Mouse (Mus musculus): ENCODE results near the gene Olfr611. TPM values are rescaled to one million over a fixed set of nuclear protein-coding genes. Genes with fewer than 3 reads are reported as not detected.
"Not testable (repeated sequence)": the region's sequence is repeated elsewhere in the genome, so short reads cannot be mapped to it uniquely, and the experiment has no call there.

Olfr611 gene
- not detected in 2 replicates for polyA plus RNA-seq (2015; fragmentation: Nextera tagmentation; extraction: Ambion mirVana)

DNA sequence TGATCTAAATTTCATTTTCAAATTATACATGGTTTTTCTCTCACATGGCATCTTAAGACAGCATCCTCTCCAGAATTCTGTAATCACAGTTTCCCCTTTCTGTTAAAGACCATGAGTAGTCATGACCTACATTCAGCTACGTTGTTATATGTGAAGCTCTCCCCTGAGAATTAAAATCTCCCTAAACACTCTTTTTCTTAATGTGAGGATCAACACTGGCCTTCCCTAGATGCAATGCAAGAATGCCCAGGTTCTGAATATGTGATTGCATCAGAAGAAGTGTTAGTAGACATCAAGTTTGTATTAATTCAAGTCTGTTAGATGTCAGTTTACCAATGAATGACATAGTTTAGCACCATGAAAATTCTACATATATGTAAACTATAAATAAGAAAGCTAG is at the start of gene Olfr611:
Gene Olfr611, minus strand, starts transcription at position 101 of the 400 bp plus-strand sequence.
- 77% methylated on average over 1 of the region's 1 CpGs for WGBS
- H3K4me3 ChIP-seq (ENCODE audit: low read length); H3K27me3 ChIP-seq (replicated peaks; ENCODE audit: control insufficient read depth, insufficient read depth, low read length); ATAC-seq; H3K4me2 ChIP-seq (ENCODE audit: low read depth, low read length); H3K27ac ChIP-seq (ENCODE audit: low read length); H3K9me3 ChIP-seq (ENCODE audit: control insufficient read depth, low read length); H3K9ac ChIP-seq (ENCODE audit: low read depth, low read length); H3K4me1 ChIP-seq (ENCODE audit: control insufficient read depth, insufficient read depth, low read length); H3K36me3 ChIP-seq (ENCODE audit: control insufficient read depth, insufficient read depth, low read length): not testable (repeated sequence)

DNA sequence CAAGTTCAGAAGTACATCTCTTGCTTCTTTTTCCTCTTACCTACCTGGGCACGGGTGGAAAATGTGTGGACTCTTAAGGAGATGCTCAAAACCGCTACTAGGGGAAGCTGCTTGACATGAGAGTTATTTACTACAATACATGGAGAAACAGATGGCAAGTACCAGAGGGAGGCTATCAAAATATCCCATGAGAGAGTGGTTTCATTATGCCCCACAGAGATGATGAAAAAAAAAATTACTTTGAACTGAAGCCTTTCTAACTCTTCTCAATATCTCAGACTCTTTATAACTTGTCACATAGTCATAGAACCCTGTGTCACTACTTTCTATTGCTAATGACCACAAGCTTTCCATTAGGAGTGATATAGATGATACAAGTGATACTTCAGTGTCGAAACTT is 48.4 kb upstream of the Olfr611 start, which contains the start of gene Olfr616:
Gene Olfr616, minus strand, starts transcription at position 101 of the 400 bp plus-strand sequence.
- Histone ChIP-seq H3K4me3 (ENCODE audit: low read length) (no peak within 1 kb of the TSS), H3K4me2 (ENCODE audit: low read depth, low read length) (no peak within 1 kb of the TSS), H3K4me1 (ENCODE audit: control insufficient read depth, insufficient read depth, low read length) (no peaks in the 10 kb centered on the region), H3K27ac (ENCODE audit: low read length) (no peak within 1 kb of the TSS), H3K9me3 (ENCODE audit: control insufficient read depth, low read length) (no peaks in the 10 kb centered on the region), H3K27me3 (replicated peaks; ENCODE audit: control insufficient read depth, insufficient read depth, low read length) (no peaks in the 10 kb centered on the region), H3K36me3 (ENCODE audit: control insufficient read depth, insufficient read depth, low read length) (no peaks in the 10 kb centered on the region), H3K9ac (ENCODE audit: low read depth, low read length) (no peak within 1 kb of the TSS)
- no peak for ATAC-seq
- 82% methylated on average over 3 of the region's 3 CpGs for WGBS

DNA sequence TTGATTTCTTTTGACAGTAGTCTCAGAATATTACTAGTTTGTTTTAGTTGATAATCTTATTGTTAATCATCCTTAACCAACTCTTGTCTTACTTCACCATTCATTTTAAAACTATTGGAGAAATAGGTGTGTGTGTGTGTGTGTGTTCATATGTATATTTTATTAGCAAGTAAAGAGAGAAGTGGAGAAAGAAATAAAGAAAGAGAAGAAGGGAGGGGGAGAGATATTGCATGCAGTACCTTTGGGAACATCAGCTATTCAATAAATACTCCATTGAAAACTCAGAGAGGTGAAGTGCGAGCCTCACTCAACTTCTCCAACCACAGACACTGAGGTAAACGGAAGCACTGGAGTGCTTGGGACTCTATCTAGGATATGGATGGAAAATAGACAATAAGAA is 35.1 kb upstream of the Olfr611 start, which contains the start of gene Olfr615:
Gene Olfr615, plus strand, starts transcription at position 301 of the 400 bp plus-strand sequence.
- Histone ChIP-seq H3K4me3 (ENCODE audit: low read length) (no peak within 1 kb of the TSS), H3K4me2 (ENCODE audit: low read depth, low read length) (no peak within 1 kb of the TSS), H3K36me3 (ENCODE audit: control insufficient read depth, insufficient read depth, low read length) (no peaks in the 10 kb centered on the region), H3K27me3 (replicated peaks; ENCODE audit: control insufficient read depth, insufficient read depth, low read length) (no peaks in the 10 kb centered on the region), H3K9ac (ENCODE audit: low read depth, low read length) (no peak within 1 kb of the TSS), H3K4me1 (ENCODE audit: control insufficient read depth, insufficient read depth, low read length) (no peaks in the 10 kb centered on the region), H3K9me3 (ENCODE audit: control insufficient read depth, low read length) (no peaks in the 10 kb centered on the region), H3K27ac (ENCODE audit: low read length) (no peak within 1 kb of the TSS)
- ATAC-seq, result no peak
- WGBS, result 85% methylated on average over 2 of the region's 2 CpGs

DNA sequence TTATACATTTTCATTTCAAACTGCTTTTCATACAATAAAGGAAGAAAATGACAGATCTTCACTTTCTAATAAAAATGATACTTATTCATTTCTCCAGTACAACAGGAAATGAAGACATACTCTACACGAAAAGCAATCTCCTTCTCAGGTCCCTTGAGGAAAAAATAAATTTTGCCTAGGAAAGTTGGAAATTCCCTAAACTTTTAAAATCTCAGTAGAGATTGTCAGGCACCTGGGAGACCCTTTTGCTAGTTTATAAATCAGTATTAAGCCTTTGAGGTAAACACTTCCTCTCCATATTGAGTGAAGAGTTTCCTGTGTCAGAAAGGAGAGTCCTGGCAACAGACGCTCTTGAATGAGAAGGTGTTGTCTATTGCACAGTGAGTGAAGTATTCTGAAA is 27.1 kb upstream of the Olfr611 start, which contains the start of gene Olfr613:
Gene Olfr613, plus strand, starts transcription at position 301 of the 400 bp plus-strand sequence.
- Histone ChIP-seq H3K36me3 (ENCODE audit: control insufficient read depth, insufficient read depth, low read length) (no peaks in the 10 kb centered on the region), H3K27me3 (replicated peaks; ENCODE audit: control insufficient read depth, insufficient read depth, low read length) (no peaks in the 10 kb centered on the region), H3K4me1 (ENCODE audit: control insufficient read depth, insufficient read depth, low read length) (no peaks in the 10 kb centered on the region), H3K4me3 (ENCODE audit: low read length) (no peak within 1 kb of the TSS), H3K9ac (ENCODE audit: low read depth, low read length) (no peak within 1 kb of the TSS), H3K9me3 (ENCODE audit: control insufficient read depth, low read length) (no peaks in the 10 kb centered on the region), H3K4me2 (ENCODE audit: low read depth, low read length) (no peak within 1 kb of the TSS), H3K27ac (ENCODE audit: low read length) (no peak within 1 kb of the TSS)
- 72% methylated on average over 2 of the region's 2 CpGs for WGBS
- ATAC-seq, result no peak

DNA sequence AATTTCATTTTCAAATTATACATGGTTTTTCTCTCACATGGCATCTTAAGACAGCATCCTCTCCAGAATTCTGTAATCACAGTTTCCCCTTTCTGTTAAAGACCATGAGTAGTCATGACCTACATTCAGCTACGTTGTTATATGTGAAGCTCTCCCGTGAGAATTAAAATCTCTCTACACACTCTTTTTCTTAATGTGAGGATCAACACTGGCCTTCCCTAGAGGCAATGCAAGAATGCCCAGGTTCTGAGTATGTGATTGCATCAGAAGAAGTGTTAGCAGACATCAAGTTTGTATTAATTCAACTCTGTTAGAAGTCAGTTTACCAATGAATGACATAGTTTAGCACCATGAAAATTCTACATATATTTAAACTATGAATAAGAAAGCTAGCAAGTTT is 22.0 kb upstream of the Olfr611 start, which contains the start of gene Olfr612:
Gene Olfr612, minus strand, starts transcription at position 101 of the 400 bp plus-strand sequence.
- ATAC-seq; H3K9me3 ChIP-seq (ENCODE audit: control insufficient read depth, low read length); H3K27me3 ChIP-seq (replicated peaks; ENCODE audit: control insufficient read depth, insufficient read depth, low read length); H3K9ac ChIP-seq (ENCODE audit: low read depth, low read length); H3K36me3 ChIP-seq (ENCODE audit: control insufficient read depth, insufficient read depth, low read length); H3K4me3 ChIP-seq (ENCODE audit: low read length); H3K27ac ChIP-seq (ENCODE audit: low read length); H3K4me1 ChIP-seq (ENCODE audit: control insufficient read depth, insufficient read depth, low read length); H3K4me2 ChIP-seq (ENCODE audit: low read depth, low read length): not testable (repeated sequence)
- WGBS, result 85% methylated on average over 2 of the region's 2 CpGs

DNA sequence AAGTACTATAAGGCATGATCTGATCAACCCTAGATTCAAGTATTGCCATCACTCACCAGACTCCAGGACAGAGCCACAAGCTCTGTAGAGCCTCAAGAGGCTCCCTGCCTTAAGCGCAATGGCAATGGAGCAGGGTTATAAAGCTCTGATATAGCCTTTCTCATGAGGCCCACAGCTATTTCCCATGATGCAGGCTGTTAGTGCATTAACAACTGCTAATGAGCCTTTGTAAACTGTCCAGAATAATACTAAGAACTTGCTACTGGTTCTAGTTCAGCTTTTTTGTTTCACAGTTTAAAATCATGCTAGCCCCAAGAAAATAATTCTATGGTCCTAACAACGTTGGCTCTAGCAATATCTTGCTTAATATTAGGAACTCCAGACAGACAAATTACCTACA is 8.6 kb downstream of the Olfr611 start, which contains the start of gene Olfr610:
Gene Olfr610, minus strand, starts transcription at position 101 of the 400 bp plus-strand sequence.
- Histone ChIP-seq H3K4me3 (ENCODE audit: low read length) (no peak within 1 kb of the TSS), H3K4me2 (ENCODE audit: low read depth, low read length) (no peak within 1 kb of the TSS), H3K4me1 (ENCODE audit: control insufficient read depth, insufficient read depth, low read length) (no peaks in the 10 kb centered on the region), H3K9ac (ENCODE audit: low read depth, low read length) (no peak within 1 kb of the TSS), H3K9me3 (ENCODE audit: control insufficient read depth, low read length) (no peaks in the 10 kb centered on the region), H3K27ac (ENCODE audit: low read length) (no peak within 1 kb of the TSS), H3K27me3 (replicated peaks; ENCODE audit: control insufficient read depth, insufficient read depth, low read length) (no peaks in the 10 kb centered on the region), H3K36me3 (ENCODE audit: control insufficient read depth, insufficient read depth, low read length) (no peaks in the 10 kb centered on the region)
- 85% methylated on average over 2 of the region's 2 CpGs for WGBS
- ATAC-seq, result no peak

DNA sequence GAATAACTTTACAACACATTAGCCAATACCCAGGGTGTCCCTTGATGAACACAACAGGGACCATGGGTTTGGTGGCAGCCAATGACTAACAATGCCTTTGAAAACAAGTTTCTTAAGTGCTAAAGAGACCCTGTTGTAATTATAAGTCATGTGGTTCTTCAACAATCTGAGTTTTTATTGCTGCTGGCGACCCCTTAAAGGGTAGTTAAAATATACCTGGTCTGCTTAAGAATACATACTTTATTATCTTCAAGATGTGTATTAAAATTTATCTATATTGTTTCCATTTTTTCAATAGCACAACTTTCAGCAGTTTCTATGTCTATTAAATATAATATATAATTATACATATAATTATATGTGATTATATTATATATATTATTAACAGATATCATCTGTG is 22.7 kb downstream of the Olfr611 start, which contains the start of gene Olfr609:
Gene Olfr609, minus strand, starts transcription at position 101 of the 400 bp plus-strand sequence.
- Histone ChIP-seq H3K9me3 (ENCODE audit: control insufficient read depth, low read length) (no peaks in the 10 kb centered on the region), H3K4me1 (ENCODE audit: control insufficient read depth, insufficient read depth, low read length) (no peaks in the 10 kb centered on the region), H3K27me3 (replicated peaks; ENCODE audit: control insufficient read depth, insufficient read depth, low read length) (no peaks in the 10 kb centered on the region), H3K27ac (ENCODE audit: low read length) (no peak within 1 kb of the TSS), H3K4me3 (ENCODE audit: low read length) (no peak within 1 kb of the TSS), H3K36me3 (ENCODE audit: control insufficient read depth, insufficient read depth, low read length) (no peaks in the 10 kb centered on the region), H3K9ac (ENCODE audit: low read depth, low read length) (no peak within 1 kb of the TSS), H3K4me2 (ENCODE audit: low read depth, low read length) (no peak within 1 kb of the TSS)
- no peak for ATAC-seq
- WGBS, result 65% methylated on average over 1 of the region's 1 CpGs

DNA sequence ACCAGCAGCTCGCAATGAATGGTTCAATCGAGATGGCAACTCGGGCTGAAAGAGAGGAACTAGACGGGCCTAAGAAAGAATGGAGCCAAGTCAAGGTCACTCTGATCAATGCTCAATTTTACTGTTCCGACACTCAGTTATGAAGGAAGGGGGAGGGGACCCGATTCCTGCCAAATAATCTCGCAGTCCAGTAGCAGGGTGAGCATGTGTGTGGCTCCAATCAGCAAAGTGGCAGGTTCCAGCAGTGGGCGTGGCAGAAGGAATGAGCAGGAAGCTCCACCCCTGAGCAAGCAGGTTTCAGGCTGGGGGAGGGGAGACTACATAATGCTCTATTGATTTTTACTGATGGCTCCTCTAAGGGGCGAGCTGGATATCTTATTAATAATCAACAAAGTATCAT is 43.5 kb downstream of the Olfr611 start:
- not testable (repeated sequence) for H3K4me3 ChIP-seq (ENCODE audit: low read length); H3K36me3 ChIP-seq (ENCODE audit: control insufficient read depth, insufficient read depth, low read length); H3K9ac ChIP-seq (ENCODE audit: low read depth, low read length); H3K4me2 ChIP-seq (ENCODE audit: low read depth, low read length); H3K4me1 ChIP-seq (ENCODE audit: control insufficient read depth, insufficient read depth, low read length); H3K27me3 ChIP-seq (replicated peaks; ENCODE audit: control insufficient read depth, insufficient read depth, low read length); H3K9me3 ChIP-seq (ENCODE audit: control insufficient read depth, low read length); H3K27ac ChIP-seq (ENCODE audit: low read length); ATAC-seq
- WGBS, result 76% methylated on average over 9 of the region's 9 CpGs

DNA sequence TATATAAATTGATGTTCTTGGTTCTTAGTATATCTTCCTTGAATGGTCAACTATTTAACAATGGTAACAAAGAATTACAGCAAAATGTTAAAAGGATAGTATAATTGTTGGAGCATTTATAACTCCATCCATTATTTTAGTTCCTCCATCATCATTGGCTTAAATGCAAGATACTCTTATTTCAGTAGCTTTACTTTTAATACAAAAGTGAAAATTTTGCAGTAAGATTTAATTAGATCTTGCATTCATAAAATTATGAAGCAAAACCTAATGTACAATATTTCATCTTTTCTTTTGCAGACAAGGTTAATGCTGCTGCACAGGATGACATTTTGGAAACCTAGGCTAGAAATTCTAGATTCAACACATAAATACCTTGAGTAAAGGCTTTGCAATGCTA is 51.1 kb downstream of the Olfr611 start, which contains the start of gene Olfr608:
Gene Olfr608, plus strand, starts transcription at position 301 of the 400 bp plus-strand sequence.
- H3K36me3 ChIP-seq (ENCODE audit: control insufficient read depth, insufficient read depth, low read length), result no peaks in the 10 kb centered on the region
- no peak within 1 kb of the TSS for H3K4me2 ChIP-seq (ENCODE audit: low read depth, low read length)
- H3K27me3 ChIP-seq (replicated peaks; ENCODE audit: control insufficient read depth, insufficient read depth, low read length), result no peaks in the 10 kb centered on the region
- no peaks in the 10 kb centered on the region for H3K9me3 ChIP-seq (ENCODE audit: control insufficient read depth, low read length)
- no peak within 1 kb of the TSS for H3K9ac ChIP-seq (ENCODE audit: low read depth, low read length)
- no peaks in the 10 kb centered on the region for H3K4me1 ChIP-seq (ENCODE audit: control insufficient read depth, insufficient read depth, low read length)
- no peak for ATAC-seq
- H3K4me3 ChIP-seq (ENCODE audit: low read length), result no peak within 1 kb of the TSS
- H3K27ac ChIP-seq (ENCODE audit: low read length), result no peak within 1 kb of the TSS

Data from intestine, embryonic 16.5 days (tissue).